Mouse (Mus musculus) cerebellum, adult 2 months (tissue): Measurements from ENCODE around the gene Hsf3.

Experiments used
- CTCF ChIP-seq: fragments of 200-500 bp; IDR thresholded peaks from 2 replicates; pipeline ENCODE4 v1.5.1; 2011; ENCODE audit warnings: low read depth, mild to moderate bottlenecking, control low read depth, low read length, moderate library complexity, borderline replicate concordance; ENCODE audit not compliant: insufficient read depth
- POLR2A ChIP-seq: fragments of 200-500 bp; IDR thresholded peaks from 2 replicates; pipeline ENCODE4 v1.6.1; 2011; ENCODE audit warnings: low read length, control low read depth, borderline replicate concordance; ENCODE audit not compliant: insufficient read depth

DNA sequence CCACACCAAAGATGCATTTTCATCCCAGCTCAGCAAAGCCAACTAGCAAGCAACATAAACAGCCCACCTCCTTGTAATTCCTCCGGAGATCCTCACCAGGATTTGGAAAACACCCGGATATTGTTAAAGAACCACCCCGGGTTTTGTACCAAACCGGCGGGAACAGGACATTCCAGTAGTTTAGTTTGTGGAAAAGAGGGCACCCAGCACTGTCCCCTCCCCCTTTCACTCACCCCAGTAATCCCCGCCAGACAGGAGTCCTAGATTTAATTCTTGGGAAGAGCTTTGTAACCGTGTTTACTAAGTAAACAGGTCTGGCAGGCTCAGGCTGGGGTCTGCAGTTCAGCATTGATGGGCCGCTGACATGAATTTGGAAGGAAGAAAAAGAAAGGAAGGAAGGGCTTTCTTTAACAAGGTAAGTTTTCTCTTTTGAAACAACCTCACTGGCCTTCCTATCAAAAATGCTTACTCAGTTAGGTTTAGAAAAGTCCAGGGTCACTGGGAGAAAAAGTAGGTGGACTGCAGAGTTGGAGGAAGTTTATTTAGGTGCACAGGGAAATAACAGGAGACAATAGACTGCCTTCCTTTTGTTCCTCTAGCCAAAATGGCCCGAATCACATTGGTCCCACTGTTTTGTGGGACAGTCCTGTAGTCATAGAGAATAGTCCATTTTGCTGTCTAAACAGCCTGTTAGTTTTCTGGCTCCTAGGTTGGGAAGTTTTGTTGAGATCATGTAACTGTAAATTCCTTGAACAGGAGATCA, at the start of gene Hsf3:
- TF ChIP-seq POLR2A (no peak), CTCF (no peak)
